Mouse (Mus musculus) heart, embryonic 14.5 days (tissue): ENCODE measurements around the gene Dkk3. TPM values are rescaled to one million over a fixed set of nuclear protein-coding genes. Genes with fewer than 3 reads are reported as not detected.
"Not testable (repeated sequence)": the region's sequence is repeated elsewhere in the genome, so short reads cannot be mapped to it uniquely, and the experiment has no call there.

ENCODE experiments used
- ATAC-seq: fragments of 200-750 bp; cut with Nextera tagmentation; 2 replicates; pipeline ENCODE4 v1.8.0; 2017; ENCODE audit warnings: low read depth, moderate TSS enrichment; ENCODE audit not compliant: insufficient number of reproducible peaks, insufficient read depth, low FRiP score
- H3K27ac ChIP-seq, 2 experiments: fragments of 200-500 bp in 1 of 2; fragments of 300-500 bp in 1 of 2; sonication (generic) in 1 of 2; replicated peaks in 1 of 2; 2 replicates each; pipeline ENCODE4 v1.5.1; 2012 to 2014; ENCODE audit warnings: low read depth in 2 of 2, low read length in 2 of 2, control low read depth in 1 of 2, mild to moderate bottlenecking in 1 of 2, mixed read lengths in 1 of 2; ENCODE audit not compliant: control insufficient read depth in 1 of 2, insufficient read depth in 1 of 2
- H3K27me3 ChIP-seq: fragments of 300-500 bp; sonication (generic); 2 replicates; pipeline ENCODE4 v1.6.1; 2014; ENCODE audit warnings: mild to moderate bottlenecking, low read length, control low read depth; ENCODE audit not compliant: control insufficient read depth, insufficient read depth
- H3K36me3 ChIP-seq: fragments of 300-500 bp; sonication (generic); 2 replicates; pipeline ENCODE4 v1.6.1; 2014; ENCODE audit warnings: mild to moderate bottlenecking, control low read depth, low read length, mixed read lengths; ENCODE audit not compliant: control insufficient read depth, insufficient read depth
- H3K4me1 ChIP-seq, 2 experiments: fragments of 200-500 bp in 1 of 2; fragments of 300-500 bp in 1 of 2; sonication (generic) in 1 of 2; 2 replicates each; pipeline ENCODE4 v1.6.1; 2012 to 2014; ENCODE audit warnings: low read length in 2 of 2, control low read depth in 1 of 2, mixed read lengths in 1 of 2; ENCODE audit not compliant: control insufficient read depth in 2 of 2, insufficient read depth in 2 of 2
- H3K4me2 ChIP-seq: fragments of 300-500 bp; sonication (generic); 2 replicates; pipeline ENCODE4 v1.6.1; 2014; ENCODE audit warnings: mild to moderate bottlenecking, low read length
- H3K4me3 ChIP-seq, 2 experiments: fragments of 200-500 bp in 1 of 2; fragments of 300-500 bp in 1 of 2; sonication (generic) in 1 of 2; 2 replicates each; pipeline ENCODE4 v1.5.1; 2012 to 2014; ENCODE audit warnings: low read length in 2 of 2, mild to moderate bottlenecking in 2 of 2, control low read depth in 1 of 2, low read depth in 1 of 2, moderate library complexity in 1 of 2; ENCODE audit not compliant: control insufficient read depth in 1 of 2, insufficient read depth in 1 of 2
- H3K9ac ChIP-seq: fragments of 300-500 bp; sonication (generic); 2 replicates; pipeline ENCODE4 v1.6.1; 2014; ENCODE audit warnings: mild to moderate bottlenecking, low read length
- H3K9me3 ChIP-seq: fragments of 300-500 bp; sonication (generic); 2 replicates; pipeline ENCODE4 v1.6.1; 2016; ENCODE audit warnings: low read length, control low read depth; ENCODE audit not compliant: control insufficient read depth
- WGBS: fragments of 180-500 bp; shearing (Covaris S2); extraction: QIAGEN DNeasy Blood & Tissue Kit; methylation state at CpG from one replicate; pipeline ENCODE4 v1.1.7; 2014; 5-methylcytosine and 5-hydroxymethylcytosine counted together
- polyA plus RNA-seq: library from polyadenylated mRNA; unstranded; fragments of >200 nt; fragmentation: Nextera tagmentation; extraction: Ambion mirVana; gene quantifications from 2 replicates; pipeline ENCODE4 v1.2.1, GENCODE M21; 2014

Dkk3 gene
- polyA plus RNA-seq, 1 experiment from 2014 or later, result 86.3 TPM

GRCm38 (mm10) chr7:112169955-112170692 is 11.3 kb upstream of the Dkk3 start:
- Histone ChIP-seq H3K4me1 (peaks cover 8 to 9% of the 10 kb centered on the region in 2 experiments; a peak in 3 of 4 replicates), H3K4me2 (no peak overlapping the region), H3K9me3 (no peaks in the 10 kb centered on the region), H3K9ac (no peak overlapping the region), H3K27me3 (no peaks in the 10 kb centered on the region), H3K4me3 (no peak overlapping the region), H3K36me3 (no peaks in the 10 kb centered on the region), H3K27ac (peak overlapping the region in 1 of 2 experiments; percentile 50; a peak in 1 of 4 replicates)
- ATAC-seq, result peak; percentile 64
- WGBS, result 24% methylated on average over 10 of the region's 10 CpGs

- Histone ChIP-seq H3K9me3 (no peaks in the 10 kb centered on the region), H3K4me1 (peaks cover 8 to 9% of the 10 kb centered on the region in 2 experiments; a peak in 3 of 4 replicates), H3K36me3 (no peaks in the 10 kb centered on the region), H3K27ac (no peak overlapping the region), H3K9ac (no peak overlapping the region), H3K4me3 (no peak overlapping the region), H3K4me2 (no peak overlapping the region), H3K27me3 (no peaks in the 10 kb centered on the region)
- 54% methylated on average over 4 of the region's 4 CpGs for WGBS
- no peak for ATAC-seq
Measured at GRCm38 (mm10) chr7:112165593-112165992, 6.7 kb upstream of the Dkk3 start.

- 85% methylated on average over 4 of the region's 4 CpGs for WGBS
- H3K36me3 ChIP-seq, result not testable (repeated sequence)
Measured at GRCm38 (mm10) chr7:112165032-112165431, 6.2 kb upstream of the Dkk3 start.

GRCm38 (mm10) chr7:112164430-112164829 is 5.6 kb upstream of the Dkk3 start:
- H3K9me3 ChIP-seq, result no peaks in the 10 kb centered on the region
- H3K4me2 ChIP-seq, result no peak overlapping the region
- no peak overlapping the region for H3K4me3 ChIP-seq
- WGBS, result 90% methylated on average over 3 of the region's 3 CpGs
- no peaks in the 10 kb centered on the region for H3K36me3 ChIP-seq
- no peak overlapping the region for H3K27ac ChIP-seq
- H3K27me3 ChIP-seq, result no peaks in the 10 kb centered on the region
- H3K4me1 ChIP-seq, result peaks cover 0 to 3% of the 10 kb centered on the region in 2 experiments; a peak in 2 of 4 replicates
- no peak overlapping the region for H3K9ac ChIP-seq
- ATAC-seq, result no peak

More at GRCm38 (mm10) chr7:112165032-112165431, 6.2 kb upstream of the Dkk3 start:
- H3K4me3 ChIP-seq, H3K9me3 ChIP-seq, H3K27me3 ChIP-seq, H3K4me1 ChIP-seq, H3K4me2 ChIP-seq, ATAC-seq, H3K9ac ChIP-seq, H3K27ac ChIP-seq: not testable (repeated sequence)

GRCm38 (mm10) chr7:112159835-112160234 is 978 bp upstream of the Dkk3 start:
- Histone ChIP-seq H3K36me3 (no peaks in the 10 kb centered on the region), H3K4me3 (no peak overlapping the region), H3K27ac (no peak overlapping the region), H3K9me3 (no peaks in the 10 kb centered on the region), H3K4me2 (no peak overlapping the region), H3K9ac (no peak overlapping the region), H3K27me3 (no peaks in the 10 kb centered on the region), H3K4me1 (peaks cover 10 to 25% of the 10 kb centered on the region in 2 experiments)
- no peak for ATAC-seq
- 44% methylated on average over 5 of the region's 6 CpGs for WGBS

- H3K9ac ChIP-seq, result peak overlapping the region; percentile 77
- ATAC-seq, result peak; percentile 24; the same call in 1 of the 2 replicates
- peak overlapping the region in 1 of 2 experiments; percentile 70; a peak in 2 of 4 replicates for H3K27ac ChIP-seq
- H3K36me3 ChIP-seq, result no peaks in the 10 kb centered on the region
- no peaks in the 10 kb centered on the region for H3K27me3 ChIP-seq
- peak overlapping the region; percentile 72 for H3K4me2 ChIP-seq
- under 1% methylated on average over 23 of the region's 23 CpGs for WGBS
- H3K4me1 ChIP-seq, result peaks cover 10 to 29% of the 10 kb centered on the region in 2 experiments
- peak overlapping the region; percentile 54 to 61 for H3K4me3 ChIP-seq
- H3K9me3 ChIP-seq, result no peaks in the 10 kb centered on the region
Measured at GRCm38 (mm10) chr7:112158316-112158741, 528 bp downstream of the Dkk3 start.

GRCm38 (mm10) chr7:112157584-112158315 is 1.1 kb downstream of the Dkk3 start:
- ATAC-seq, result peak; percentile 33; the same call in 1 of the 2 replicates
- Histone ChIP-seq H3K9ac (peak overlapping the region; percentile 77), H3K27me3 (no peaks in the 10 kb centered on the region), H3K36me3 (no peaks in the 10 kb centered on the region), H3K4me3 (peak overlapping the region; percentile 54 to 61), H3K9me3 (no peaks in the 10 kb centered on the region), H3K4me2 (peak overlapping the region; percentile 72), H3K4me1 (peaks cover 11 to 31% of the 10 kb centered on the region in 2 experiments), H3K27ac (peak overlapping the region; percentile 11 to 70; a peak in 2 of 4 replicates)
- 13% methylated on average over 23 of the region's 23 CpGs for WGBS
